Mouse (Mus musculus): ENCODE measurements at regions not wholly inside any gene's neighbourhood (a gene's known extent, or its start where the extent isn't known, plus 50 kb on each side); places are given as distances from the start of the nearest gene placed in this dataset.

- no peak for DNase-seq (ENCODE audit: low read depth, low spot score)
Measured at GRCm38 (mm10) chr15:8903651-8904050, 64.1 kb upstream of the Ranbp3l start.

GRCm38 (mm10) chr15:8897487-8898158 lies 70.1 kb upstream of the Ranbp3l start:
- DNase-seq (ENCODE audit: low read depth, low spot score): no peak

GRCm38 (mm10) chr15:8896856-8897255 lies 70.9 kb upstream of the Ranbp3l start:
- no peak for DNase-seq (ENCODE audit: low read depth, low spot score)

GRCm38 (mm10) chr15:8896391-8896790 lies 71.4 kb upstream of the Ranbp3l start:
- peak; percentile 43 for DNase-seq (ENCODE audit: low read depth, low spot score)

GRCm38 (mm10) chr15:8885585-8885984 lies 82.2 kb upstream of the Ranbp3l start:
- DNase-seq (ENCODE audit: low read depth, low spot score): no peak

GRCm38 (mm10) chr15:8884608-8885467 lies 82.9 kb upstream of the Ranbp3l start:
- no peak for DNase-seq (ENCODE audit: low read depth, low spot score)

GRCm38 (mm10) chr15:8882880-8883539 lies 84.7 kb upstream of the Ranbp3l start:
- DNase-seq (ENCODE audit: low read depth, low spot score): no peak

- no peak for DNase-seq (ENCODE audit: low read depth, low spot score)
Measured at GRCm38 (mm10) chr15:8874884-8875493, 92.8 kb upstream of the Ranbp3l start.

GRCm38 (mm10) chr15:8868021-8868420 lies 99.7 kb upstream of the Ranbp3l start:
- DNase-seq (ENCODE audit: low read depth, low spot score): no peak

GRCm38 (mm10) chr15:8867160-8867891 lies 100.4 kb upstream of the Ranbp3l start:
- no peak for DNase-seq (ENCODE audit: low read depth, low spot score)

GRCm38 (mm10) chr15:8865089-8865933 lies 102.4 kb upstream of the Ranbp3l start:
- no peak for DNase-seq (ENCODE audit: low read depth, low spot score)

GRCm38 (mm10) chr15:8856419-8857084 lies 111.2 kb upstream of the Ranbp3l start:
- DNase-seq (ENCODE audit: low read depth, low spot score): no peak

GRCm38 (mm10) chr15:8855511-8855910 lies 112.2 kb upstream of the Ranbp3l start:
- no peak for DNase-seq (ENCODE audit: low read depth, low spot score)

GRCm38 (mm10) chr15:8854336-8854735 lies 113.4 kb upstream of the Ranbp3l start:
- no peak for DNase-seq (ENCODE audit: low read depth, low spot score)

- no peak for DNase-seq (ENCODE audit: low read depth, low spot score)
Measured at GRCm38 (mm10) chr15:8850996-8851395, 116.8 kb upstream of the Ranbp3l start.

- no peak for DNase-seq (ENCODE audit: low read depth, low spot score)
Measured at GRCm38 (mm10) chr15:8849413-8849812, 118.3 kb upstream of the Ranbp3l start.

- DNase-seq (ENCODE audit: low read depth, low spot score): no peak
Measured at GRCm38 (mm10) chr15:8842129-8842528, 125.6 kb upstream of the Ranbp3l start.

GRCm38 (mm10) chr15:8839462-8839861 lies 128.3 kb upstream of the Ranbp3l start:
- no peak for DNase-seq (ENCODE audit: low read depth, low spot score)

GRCm38 (mm10) chr15:8834151-8834550 lies 123.6 kb upstream of the Slc1a3 start:
- DNase-seq (ENCODE audit: low read depth, low spot score): no peak

GRCm38 (mm10) chr15:8832970-8833369 lies 122.4 kb upstream of the Slc1a3 start:
- DNase-seq (ENCODE audit: low read depth, low spot score): no peak
